Mouse (Mus musculus): ENCODE measurements around the gene Izumo2. TPM values are rescaled to one million over a fixed set of nuclear protein-coding genes. Genes with fewer than 3 reads are reported as not detected.
"Not testable (repeated sequence)": the region's sequence is repeated elsewhere in the genome, so short reads cannot be mapped to it uniquely, and the experiment has no call there.

Izumo2 gene
- total RNA-seq, 2 experiments from 2014 or later: not detected

DNA sequence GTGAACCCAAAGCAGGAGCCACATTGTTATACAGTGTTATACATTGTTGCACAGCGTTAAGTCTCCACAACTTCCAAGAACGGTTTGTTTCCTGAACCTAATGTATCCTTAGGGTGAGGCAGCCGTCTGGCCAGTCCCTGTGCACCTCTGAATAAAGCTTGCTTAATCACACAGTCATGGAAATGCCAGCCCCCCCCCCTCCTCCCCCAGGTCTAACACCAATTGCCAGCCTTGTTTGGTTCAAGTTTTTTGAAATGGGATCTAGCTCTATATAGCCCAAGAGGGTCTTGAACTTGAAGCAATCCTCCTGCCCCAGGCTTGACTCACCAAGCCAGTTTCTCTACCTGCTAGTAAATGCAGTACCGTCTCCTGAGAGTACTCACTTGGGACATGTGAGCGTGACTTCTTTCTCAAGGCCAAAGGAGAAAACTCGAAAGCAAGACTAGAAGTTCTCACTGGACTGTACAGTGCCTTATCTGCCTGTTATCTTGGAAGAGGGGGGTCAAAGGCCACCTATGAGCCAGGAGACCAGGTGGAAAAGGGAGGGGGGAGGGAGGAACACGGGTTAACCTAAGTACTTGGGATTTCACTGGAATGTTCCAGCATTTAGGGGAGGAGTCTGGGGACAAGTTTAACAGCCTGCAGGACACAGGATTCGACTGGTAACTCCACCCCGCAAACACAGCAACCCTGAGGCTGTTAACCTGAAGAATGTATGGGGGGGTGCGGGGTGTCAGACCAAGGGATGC is 14.9 kb upstream of the Izumo2 start:
- no peak for DNase-seq (ENCODE audit: extremely low spot score in 1 of 2, low spot score in 2 of 2)
- intact Hi-C loops (cut with DNase I): no loop called here

DNA sequence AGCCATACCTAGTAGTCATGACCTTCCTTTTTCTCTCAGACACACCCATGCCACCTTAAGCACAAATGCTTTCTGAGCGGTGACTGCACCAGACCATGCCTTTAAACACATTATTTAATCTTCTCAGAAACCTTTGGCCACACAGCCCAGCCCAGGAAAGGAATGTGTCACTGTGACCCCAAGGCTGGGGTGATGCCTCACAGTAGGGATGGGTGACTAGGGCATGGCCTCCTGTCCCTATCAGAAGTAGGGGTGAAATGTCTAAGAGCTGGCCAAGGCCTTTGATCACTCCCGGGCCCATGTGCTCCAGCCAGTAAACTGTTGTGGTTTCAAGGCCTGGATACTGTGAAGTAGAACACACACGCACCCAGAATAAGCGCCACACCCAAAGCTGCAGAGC is 13.3 kb upstream of the Izumo2 start:
- no peak for DNase-seq (ENCODE audit: extremely low spot score in 1 of 2, low spot score in 2 of 2)

DNA sequence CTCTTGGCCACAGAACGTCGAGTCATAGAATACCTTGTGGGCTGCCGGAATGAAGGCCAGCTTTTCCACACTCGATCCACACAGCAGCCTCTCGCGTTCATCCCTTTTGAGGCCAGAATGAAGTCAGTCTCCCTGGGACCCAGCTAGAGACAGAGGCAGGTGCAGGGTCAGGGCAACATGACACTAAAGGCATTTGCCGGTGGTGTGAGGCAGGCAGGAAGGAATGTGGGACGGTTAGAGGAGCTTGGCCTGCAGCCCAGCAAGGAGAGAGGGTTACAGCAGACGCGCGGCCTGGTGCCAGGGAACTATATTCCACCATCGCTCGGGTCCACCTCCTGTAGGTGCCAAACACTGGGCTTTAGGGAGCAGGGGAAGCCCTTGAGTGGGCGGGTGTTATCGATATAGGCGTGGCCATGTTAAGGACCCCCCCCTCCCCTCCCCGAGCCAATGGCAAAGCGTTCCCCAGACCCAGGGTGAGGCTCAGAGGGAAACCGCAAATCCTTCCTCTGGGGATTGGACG is 11.3 kb upstream of the Izumo2 start:
- intact Hi-C loops (cut with DNase I): no loop called here
- DNase-seq (ENCODE audit: extremely low spot score in 1 of 2, low spot score in 2 of 2): peak in 1 of 2 experiments; percentile 67

More for the DNA sequence above, 13.3 kb upstream of the Izumo2 start:
- intact Hi-C loops (cut with DNase I): no loop called here

DNA sequence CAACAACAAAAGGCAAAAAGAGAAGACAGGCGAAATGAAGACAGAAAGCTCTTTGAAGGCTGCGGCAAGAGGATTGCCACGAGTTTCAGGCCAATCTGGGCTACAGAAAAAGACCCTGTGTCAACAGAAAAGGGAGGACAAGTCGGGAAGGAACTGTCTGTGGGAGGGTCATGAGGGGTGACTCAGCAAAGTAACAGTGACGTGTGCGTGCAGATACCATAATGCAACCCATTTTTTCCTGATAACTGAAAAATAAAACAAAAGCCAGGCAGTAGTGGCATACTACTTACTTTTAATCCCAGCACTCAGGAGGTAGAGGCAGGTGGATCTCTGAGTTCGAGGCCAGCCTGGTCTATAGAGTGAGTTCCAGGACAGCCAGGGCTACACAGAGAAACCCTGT is 10.6 kb upstream of the Izumo2 start:
- intact Hi-C loops (cut with DNase I): no loop called here
- no peak for DNase-seq (ENCODE audit: extremely low spot score in 1 of 2, low spot score in 2 of 2)

DNA sequence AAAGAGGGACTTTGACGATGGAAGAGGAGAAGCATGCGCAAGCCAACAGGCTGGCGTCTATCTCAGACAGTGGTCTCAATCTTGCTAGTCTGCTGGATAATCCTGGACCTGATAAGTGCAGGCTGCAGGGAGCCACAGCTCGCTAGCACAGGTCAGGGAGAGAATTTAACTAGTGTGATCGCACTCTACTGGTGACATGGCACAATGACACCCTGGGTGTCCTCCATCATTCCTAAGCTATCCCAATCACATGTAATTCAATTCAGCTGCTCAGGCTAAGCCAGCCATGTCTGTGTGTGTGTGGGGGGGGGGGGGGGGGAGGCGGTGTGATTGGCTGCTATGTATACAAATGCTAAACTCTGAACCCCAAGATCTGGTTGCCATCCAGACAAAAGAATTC is 6.6 kb upstream of the Izumo2 start:
- no peak for DNase-seq (ENCODE audit: extremely low spot score in 1 of 2, low spot score in 2 of 2)
- intact Hi-C loops (cut with DNase I): no loop called here

DNA sequence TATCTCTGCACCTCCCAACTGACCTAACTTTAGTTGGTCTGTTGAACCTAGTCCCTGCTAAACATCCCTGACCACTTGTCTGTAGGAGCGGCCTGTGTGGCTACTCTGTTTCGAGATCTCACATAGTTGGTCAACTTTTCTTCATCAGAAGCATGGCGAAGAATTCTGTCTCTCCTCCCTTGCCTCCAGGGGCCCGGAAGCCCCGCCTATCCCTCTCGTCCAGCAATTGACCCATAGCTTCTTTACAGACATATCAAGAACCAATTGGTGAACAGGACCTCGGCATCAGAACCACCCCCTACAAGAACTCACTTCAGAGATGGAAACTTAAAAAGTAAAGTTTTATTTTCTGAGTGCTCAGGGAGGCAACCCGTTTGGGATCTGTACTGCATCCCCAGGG is 5.6 kb upstream of the Izumo2 start:
- DNase-seq (ENCODE audit: extremely low spot score in 1 of 2, low spot score in 2 of 2): no peak
- intact Hi-C loops (cut with DNase I): no loop called here

DNA sequence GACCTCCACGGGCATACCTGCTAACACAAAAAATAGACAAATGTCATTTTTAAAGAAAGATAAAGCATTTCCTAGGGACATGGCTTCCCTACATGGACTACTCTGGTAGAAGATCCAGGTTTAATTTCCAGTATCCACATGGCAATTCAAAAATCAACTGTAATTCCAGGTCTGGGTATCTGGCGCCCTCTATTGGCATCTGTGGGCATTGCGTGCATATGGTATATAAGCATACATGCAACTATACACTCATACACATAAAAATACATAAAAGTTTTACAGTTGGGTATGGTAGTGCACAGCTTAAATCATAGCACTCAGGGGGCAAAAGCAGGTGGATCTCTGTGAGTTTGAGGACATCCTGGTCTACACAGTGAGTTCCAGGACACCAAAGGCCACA is 4.2 kb upstream of the Izumo2 start:
- intact Hi-C loops (cut with DNase I): no loop called here
- peak in 1 of 2 experiments; percentile 36 for DNase-seq (ENCODE audit: extremely low spot score in 1 of 2, low spot score in 2 of 2)

DNA sequence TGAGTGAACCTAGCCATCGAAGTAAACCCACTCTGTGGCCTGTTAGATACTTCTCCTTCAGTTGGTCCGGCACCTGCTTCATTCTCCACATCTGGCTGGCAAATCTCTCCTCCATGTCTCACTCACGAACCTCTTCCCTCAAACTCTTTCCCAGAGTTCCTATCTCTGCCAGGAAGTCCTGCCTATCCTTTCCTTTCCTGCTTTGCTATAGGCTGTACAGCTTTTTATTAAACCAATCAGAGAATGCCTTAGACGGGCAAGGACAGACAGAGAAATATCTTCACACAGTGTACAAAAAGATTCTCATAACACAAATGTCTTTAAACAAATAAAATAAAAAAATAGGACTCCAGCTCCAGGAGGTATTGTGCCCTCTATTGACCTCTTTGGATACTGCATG is 3.5 kb upstream of the Izumo2 start:
- intact Hi-C loops (cut with DNase I): no loop called here
- no peak for DNase-seq (ENCODE audit: extremely low spot score in 1 of 2, low spot score in 2 of 2)

DNA sequence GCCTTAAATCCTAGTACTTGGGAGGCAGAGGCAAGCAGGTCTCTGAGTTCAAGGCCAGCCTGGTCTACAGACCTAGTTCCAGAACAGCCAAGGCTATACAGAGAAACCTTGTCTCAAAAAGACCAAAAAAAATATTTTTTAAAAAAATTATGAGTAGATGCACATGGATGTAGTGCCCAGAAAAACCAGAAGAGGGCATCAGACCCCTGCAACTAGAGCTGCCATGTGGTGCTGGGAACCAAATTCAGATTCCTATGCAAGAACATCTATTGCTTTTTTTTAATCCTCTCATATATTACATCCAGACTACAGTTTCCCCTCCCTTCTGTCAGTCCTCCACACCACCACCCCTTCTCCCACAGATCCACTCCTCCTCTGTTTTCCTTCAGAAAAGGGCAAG is 2.2 kb upstream of the Izumo2 start:
- DNase-seq (ENCODE audit: extremely low spot score in 1 of 2, low spot score in 2 of 2): no peak
- intact Hi-C loops (cut with DNase I): no loop called here

DNA sequence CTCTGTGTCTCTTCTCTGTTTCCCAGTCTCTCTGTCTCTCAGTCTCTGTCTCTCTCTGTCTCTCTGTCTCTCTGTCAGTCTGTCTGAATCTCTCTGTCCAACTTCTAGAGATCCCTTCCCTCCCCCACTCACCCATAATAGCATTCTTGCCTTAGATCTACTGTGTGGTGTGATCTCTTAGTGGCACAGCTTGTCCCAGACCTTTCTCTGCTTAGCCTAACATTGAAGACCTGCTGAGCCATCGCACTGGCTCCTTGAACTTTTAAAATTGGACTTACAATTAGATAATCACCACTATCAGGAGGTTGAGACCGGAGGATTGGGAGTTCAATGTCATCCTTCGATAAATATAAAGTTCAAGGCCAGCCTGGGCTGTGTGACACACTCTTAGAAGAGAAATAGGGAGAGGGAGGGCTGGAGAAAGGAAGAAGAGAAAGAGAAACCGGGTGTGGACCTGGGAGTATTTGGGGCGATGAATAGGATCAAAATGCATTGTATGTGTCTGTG is 1.3 kb upstream of the Izumo2 start:
- intact Hi-C loops (cut with DNase I): no loop called here
- no peak for DNase-seq (ENCODE audit: extremely low spot score in 1 of 2, low spot score in 2 of 2)

DNA sequence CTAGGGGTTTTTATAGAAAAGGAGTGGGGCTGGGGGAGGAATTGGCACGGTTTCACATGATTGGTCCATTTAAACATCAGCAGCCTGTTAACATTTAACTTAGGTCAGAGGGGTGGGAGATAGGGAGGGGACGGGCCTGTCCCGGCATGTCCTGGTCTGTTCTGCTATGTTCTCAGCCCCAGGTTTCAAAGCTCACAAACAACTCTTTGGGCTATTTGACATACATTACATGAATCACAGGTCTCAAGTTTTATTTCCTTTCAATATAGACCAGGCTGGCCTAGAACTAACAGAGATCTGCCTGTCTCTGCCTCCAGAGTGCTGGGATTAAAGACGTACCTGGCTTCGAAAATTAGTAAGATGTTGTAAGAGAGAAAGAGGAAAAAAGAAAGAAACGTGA is 449 bp upstream of the Izumo2 start:
- DNase-seq (ENCODE audit: extremely low spot score in 1 of 2, low spot score in 2 of 2); intact Hi-C loops (cut with DNase I): not testable (repeated sequence)

DNA sequence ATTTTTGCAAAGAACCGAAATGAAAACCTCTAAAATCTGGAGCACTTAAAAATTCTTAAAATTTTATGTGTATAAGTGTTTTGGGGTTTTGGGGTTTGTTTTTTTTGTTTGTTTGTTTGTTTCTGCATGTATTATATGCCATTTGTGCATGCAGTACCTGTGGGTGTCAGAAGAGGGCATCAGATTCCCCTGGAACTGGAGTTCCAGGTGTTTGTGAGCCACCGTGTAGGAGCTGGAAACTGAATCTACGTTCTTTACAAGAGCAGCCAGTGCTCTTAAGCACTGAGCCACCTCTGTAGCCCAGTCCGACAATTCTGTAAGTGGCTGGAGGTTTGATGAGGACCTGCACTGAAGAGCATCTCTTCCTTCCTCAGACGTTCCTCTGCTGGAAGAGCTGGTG is 1.3 kb downstream of the Izumo2 start:
- DNase-seq (ENCODE audit: extremely low spot score in 1 of 2, low spot score in 2 of 2): no peak
- intact Hi-C loops (cut with DNase I): no loop called here

DNA sequence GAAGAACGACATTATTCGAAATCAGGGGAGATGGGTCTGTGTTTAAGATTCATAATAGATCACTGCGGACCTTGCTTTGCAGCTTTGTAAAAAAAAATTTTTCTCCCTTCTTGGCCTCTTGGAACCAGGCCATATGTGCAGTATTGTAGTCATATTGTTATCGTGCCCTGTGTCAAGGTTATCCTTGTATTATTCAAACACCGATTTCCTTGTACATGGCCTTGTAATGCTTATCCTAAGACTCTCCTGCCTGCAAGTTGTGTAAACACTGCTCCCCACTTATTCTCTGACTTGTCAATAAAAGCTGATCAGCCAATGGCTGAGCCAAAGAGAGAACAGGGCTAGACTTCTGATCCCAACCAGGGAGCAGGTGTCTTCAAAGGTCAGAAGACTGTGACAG is 13.5 kb downstream of the Izumo2 start:
- no peak for DNase-seq (ENCODE audit: extremely low spot score in 1 of 2, low spot score in 2 of 2)
- intact Hi-C loops (cut with DNase I): no loop called here

DNA sequence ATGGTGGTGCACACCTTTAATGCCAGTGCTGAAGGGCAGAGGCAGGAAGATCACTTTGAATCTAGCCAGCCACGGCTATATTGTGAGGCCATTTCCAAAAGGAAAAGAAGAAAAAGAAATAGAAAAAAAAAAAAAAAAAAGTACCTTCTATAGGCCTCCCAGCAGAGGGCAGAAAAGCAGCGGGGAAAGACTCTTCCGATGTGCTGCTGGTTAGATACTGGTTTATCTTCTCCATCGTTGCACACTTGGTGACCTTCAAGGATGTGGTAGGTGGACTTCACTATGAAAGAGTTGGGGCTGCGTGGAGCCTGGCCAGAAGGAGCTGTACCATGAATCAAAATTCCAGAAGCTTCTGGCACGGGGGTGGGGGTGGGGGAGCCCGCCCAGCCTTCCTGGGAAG is 15.8 kb downstream of the Izumo2 start:
- intact Hi-C loops (cut with DNase I): loop anchor here (2.0 kb wide), 1 partner anchor 100 kb away; no protein-coding TSS in a partner anchor

DNA sequence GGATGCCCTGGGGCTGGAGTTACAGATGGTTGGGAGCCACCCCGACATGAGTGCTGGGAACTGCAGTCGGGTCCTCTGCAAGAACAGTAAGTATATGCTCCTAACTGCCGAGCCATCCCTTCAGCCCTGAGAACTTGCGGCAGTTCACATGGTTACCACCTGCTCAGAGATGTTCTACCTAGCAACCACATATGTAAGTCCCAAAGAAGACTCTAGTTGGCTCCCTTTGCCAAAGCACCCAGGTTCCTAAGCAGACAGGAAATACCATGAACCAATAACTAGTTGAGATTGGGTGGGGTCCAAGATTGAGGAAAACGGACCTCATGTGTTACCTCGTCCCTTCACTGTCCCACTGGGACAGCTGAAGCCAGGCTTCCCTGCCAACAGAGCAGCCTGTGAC is 17.8 kb downstream of the Izumo2 start:
- intact Hi-C loops (cut with DNase I): no loop called here

More for the DNA sequence above, 15.8 kb downstream of the Izumo2 start:
- DNase-seq (ENCODE audit: extremely low spot score in 1 of 2, low spot score in 2 of 2): no peak

DNA sequence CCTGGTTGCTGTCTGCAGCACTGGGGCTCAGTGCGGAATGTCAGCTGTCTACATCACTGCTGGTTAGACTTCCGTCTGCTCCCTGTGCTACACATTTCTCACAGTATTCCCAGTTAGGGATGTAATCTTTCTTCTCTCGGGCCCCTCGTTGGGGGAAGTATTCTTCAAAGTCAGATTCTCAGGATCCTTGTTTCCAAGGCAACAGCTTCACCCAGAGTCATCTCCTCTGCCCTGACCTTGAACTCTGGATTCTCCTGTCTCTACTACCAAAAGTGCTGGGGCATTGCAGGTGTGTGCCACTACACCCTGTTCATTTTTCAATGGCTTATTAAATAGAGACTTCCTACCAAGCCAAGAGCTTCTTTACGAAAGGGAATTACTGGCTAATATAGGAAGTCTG is 18.6 kb downstream of the Izumo2 start:
- intact Hi-C loops (cut with DNase I): no loop called here
- DNase-seq (ENCODE audit: extremely low spot score in 1 of 2, low spot score in 2 of 2): no peak

More for the DNA sequence above, 17.8 kb downstream of the Izumo2 start:
- peak in 1 of 2 experiments; percentile 11 for DNase-seq (ENCODE audit: extremely low spot score in 1 of 2, low spot score in 2 of 2)

DNA sequence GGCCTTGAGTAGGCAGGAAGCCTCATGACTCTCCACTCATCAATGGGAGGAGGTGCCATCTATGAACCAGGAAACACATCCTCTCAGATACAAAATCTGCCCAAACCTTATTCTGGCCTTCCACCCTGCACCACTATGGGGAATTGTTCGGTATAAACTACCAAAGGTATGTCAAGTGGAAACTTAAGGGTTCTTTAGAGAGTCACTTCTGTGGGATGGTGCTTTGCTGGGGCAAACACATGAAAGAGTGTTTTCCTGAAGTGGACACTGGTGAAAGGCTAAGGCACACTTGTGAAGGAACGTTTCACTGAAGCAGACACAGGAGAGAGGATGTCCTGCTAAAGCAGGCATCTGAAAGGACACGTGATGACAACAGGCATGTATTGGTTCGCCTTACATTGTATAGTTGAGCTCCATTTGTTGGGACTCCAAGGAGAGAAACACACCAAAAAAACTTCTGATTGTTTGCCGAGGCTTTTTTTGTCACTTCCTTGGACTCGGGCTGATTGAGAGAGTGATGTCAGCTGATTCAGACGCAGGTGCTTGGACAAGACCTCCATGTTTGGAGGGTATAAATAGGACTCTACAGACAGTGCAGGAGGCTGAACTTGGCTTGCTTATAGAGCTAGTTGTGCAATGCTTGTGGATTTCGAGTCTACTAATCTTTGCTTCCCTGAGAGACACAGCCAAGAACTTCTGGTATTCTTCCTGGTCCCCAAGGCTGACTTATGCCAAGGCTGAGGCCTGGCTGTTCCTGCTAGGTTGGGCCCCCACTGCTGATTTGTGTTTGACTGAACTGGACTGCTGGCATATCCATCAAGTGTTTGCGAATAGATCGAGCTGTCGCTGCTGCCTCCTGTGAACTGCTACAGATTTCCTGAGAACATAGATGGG is 19.8 kb downstream of the Izumo2 start:
- DNase-seq (ENCODE audit: extremely low spot score in 1 of 2, low spot score in 2 of 2): no peak

DNA sequence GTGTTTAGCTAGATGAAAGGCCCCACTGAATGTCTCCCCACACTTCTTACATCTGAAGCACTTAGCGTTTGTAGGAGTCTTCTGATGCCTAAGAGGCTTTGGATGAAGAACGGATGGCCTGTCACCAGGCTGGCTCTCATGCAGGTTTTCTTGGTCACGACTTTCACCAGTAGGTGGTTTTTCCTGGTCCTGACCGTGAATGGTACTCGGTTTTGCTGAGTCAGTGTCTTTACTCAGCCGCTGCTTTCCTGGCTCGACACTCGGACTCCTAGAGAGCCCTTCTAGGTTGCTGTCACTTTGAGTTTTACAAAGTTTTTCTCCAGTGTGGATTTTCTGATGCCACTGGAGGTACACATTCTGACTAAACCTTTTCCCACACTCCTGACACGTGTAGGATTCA is 25.2 kb downstream of the Izumo2 start:
- intact Hi-C loops (cut with DNase I): no loop called here
- DNase-seq (ENCODE audit: extremely low spot score in 1 of 2, low spot score in 2 of 2): no peak

More for the DNA sequence above, 19.8 kb downstream of the Izumo2 start:
- intact Hi-C loops (cut with DNase I): no loop called here

DNA sequence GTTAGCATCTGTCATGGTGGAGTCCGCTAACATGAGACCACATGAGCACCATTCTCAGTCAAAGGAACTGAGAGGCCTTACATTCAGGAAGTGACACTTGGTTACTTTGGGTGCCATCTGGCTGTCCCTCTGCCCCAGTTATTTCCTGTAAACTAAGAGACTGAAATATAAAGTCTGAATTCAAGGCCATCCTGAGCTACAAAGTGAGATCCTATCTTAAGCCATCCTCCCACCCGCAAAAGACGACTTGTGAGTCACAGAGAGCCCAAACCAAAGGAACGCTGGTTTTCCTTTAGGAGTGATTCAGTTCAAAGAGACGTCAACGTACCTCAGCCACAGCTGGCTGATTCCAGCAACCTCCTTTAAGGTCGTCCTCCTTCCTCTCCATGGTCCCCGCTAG is 32.8 kb downstream of the Izumo2 start:
- no peak for DNase-seq (ENCODE audit: extremely low spot score in 1 of 2, low spot score in 2 of 2)
- intact Hi-C loops (cut with DNase I): no loop called here

Data from left cerebral cortex, postnatal 10 days (tissue).